Mouse (Mus musculus) limb, embryonic 14.5 days (tissue): Measurements from ENCODE around the gene Selenof. TPM values are rescaled to one million over a fixed set of nuclear protein-coding genes. Genes with fewer than 3 reads are reported as not detected.

Source experiments
- ATAC-seq: fragments of 200-750 bp; cut with Nextera tagmentation; 2 replicates; pipeline ENCODE4 v1.8.0; 2017; ENCODE audit warnings: low read depth, moderate number of reproducible peaks, moderate TSS enrichment; ENCODE audit not compliant: low FRiP score
- DNase-seq: peaks from one replicate; pipeline ENCODE4 v3.0.0-alpha.2; 2015; ENCODE audit warnings: low spot score
- H3K27ac ChIP-seq: fragments of 300-500 bp; sonication (generic); replicated peaks from 2 replicates; pipeline ENCODE4 v1.5.1; 2014; ENCODE audit warnings: low read depth, mild to moderate bottlenecking, low read length, moderate library complexity, mixed read lengths
- H3K27me3 ChIP-seq: fragments of 300-500 bp; sonication (generic); 2 replicates; pipeline ENCODE4 v1.6.1; 2014; ENCODE audit warnings: low read length, mixed read lengths; ENCODE audit not compliant: control insufficient read depth, insufficient read depth
- H3K36me3 ChIP-seq: fragments of 300-500 bp; sonication (generic); 2 replicates; pipeline ENCODE4 v1.6.1; 2014; ENCODE audit warnings: mild to moderate bottlenecking, low read length, moderate library complexity, mixed read lengths; ENCODE audit not compliant: control insufficient read depth, insufficient read depth
- H3K4me1 ChIP-seq: fragments of 300-500 bp; sonication (generic); 2 replicates; pipeline ENCODE4 v1.6.1; 2014; ENCODE audit warnings: antibody characterized with exemption, low read length, mixed read lengths; ENCODE audit not compliant: control insufficient read depth, insufficient read depth
- H3K4me2 ChIP-seq: fragments of 300-500 bp; sonication (generic); replicated peaks from 2 replicates; pipeline ENCODE4 v1.6.1; 2014; ENCODE audit warnings: low read depth, mild to moderate bottlenecking, low read length, moderate library complexity; ENCODE audit not compliant: severe bottlenecking
- H3K4me3 ChIP-seq: fragments of 300-500 bp; sonication (generic); replicated peaks from 2 replicates; pipeline ENCODE4 v1.5.1; 2014; ENCODE audit warnings: low read length
- H3K9ac ChIP-seq: fragments of 300-500 bp; sonication (generic); 2 replicates; pipeline ENCODE4 v1.6.1; 2014; ENCODE audit warnings: mild to moderate bottlenecking, low read depth, low read length, moderate library complexity; ENCODE audit not compliant: severe bottlenecking
- H3K9me3 ChIP-seq: fragments of 300-500 bp; sonication (generic); 2 replicates; pipeline ENCODE4 v1.6.1; 2016; ENCODE audit warnings: low read length; ENCODE audit not compliant: control insufficient read depth
- POLR2A ChIP-seq: fragments of 200-500 bp; IDR thresholded peaks from 2 replicates; pipeline ENCODE4 v1.8.0; 2012; ENCODE audit warnings: inconsistent platforms, mild to moderate bottlenecking, moderate library complexity, borderline replicate concordance; ENCODE audit not compliant: insufficient read depth, insufficient read length; ENCODE audit errors: extremely low read depth
- WGBS: fragments of 180-500 bp; shearing (Covaris S2); extraction: QIAGEN DNeasy Blood & Tissue Kit; methylation state at CpG from one replicate; pipeline ENCODE4 v1.1.7; 2014; 5-methylcytosine and 5-hydroxymethylcytosine counted together
- polyA plus RNA-seq, 2 experiments: library from polyadenylated mRNA; depleted of rRNA in 1 of 2; stranded (reverse) in 1 of 2; unstranded in 1 of 2; fragments of >200 nt; fragmentation: Nextera tagmentation in 1 of 2; extraction: Ambion mirVana in 1 of 2; gene quantifications; 2 replicates each; pipeline versions ENCODE4 v1.2.1 to v1.2.3; 2012 to 2014

Gene Selenof
- polyA plus RNA-seq, 2 experiments: 424 to 555 TPM

- peaks cover 11% of the 10 kb centered on the region for H3K4me1 ChIP-seq
- ATAC-seq (no peak), DNase-seq (no peak)
- H3K9me3 ChIP-seq: no peaks in the 10 kb centered on the region
- no peak overlapping the region for H3K9ac ChIP-seq
- no peak overlapping the region for H3K4me3 ChIP-seq
- no peak overlapping the region for H3K27ac ChIP-seq
- H3K4me2 ChIP-seq: no peak overlapping the region
- no peaks in the 10 kb centered on the region for H3K27me3 ChIP-seq
- WGBS: 93% methylated on average over 3 of the region's 3 CpGs
- TF ChIP-seq POLR2A: no peak
- peaks cover 52% of the 10 kb centered on the region for H3K36me3 ChIP-seq
These were observed 11.7 kb downstream of the Selenof start for GRCm38 (mm10) chr3:144581842-144582241.

- no peak for TF ChIP-seq POLR2A
- H3K4me2 ChIP-seq: no peak overlapping the region
- peaks cover 53% of the 10 kb centered on the region for H3K36me3 ChIP-seq
- no peak overlapping the region for H3K27ac ChIP-seq
- ATAC-seq (no peak), DNase-seq (no peak)
- peaks cover 11% of the 10 kb centered on the region for H3K4me1 ChIP-seq
- WGBS: 95% methylated on average over 4 of the region's 4 CpGs
- H3K27me3 ChIP-seq: no peaks in the 10 kb centered on the region
- H3K4me3 ChIP-seq: no peak overlapping the region
- H3K9ac ChIP-seq: no peak overlapping the region
- no peaks in the 10 kb centered on the region for H3K9me3 ChIP-seq
These were observed 12.2 kb downstream of the Selenof start for GRCm38 (mm10) chr3:144582306-144582705.

GRCm38 (mm10) chr3:144583789-144584188 is 13.7 kb downstream of the Selenof start:
- no peaks in the 10 kb centered on the region for H3K9me3 ChIP-seq
- H3K27ac ChIP-seq: no peak overlapping the region
- H3K4me2 ChIP-seq: no peak overlapping the region
- H3K4me1 ChIP-seq: peaks cover 11% of the 10 kb centered on the region; the same call in 1 of the 2 replicates
- no peak for DNase-seq
- no peak overlapping the region for H3K4me3 ChIP-seq
- ATAC-seq: no peak
- TF ChIP-seq POLR2A: no peak
- no peaks in the 10 kb centered on the region for H3K27me3 ChIP-seq
- no peak overlapping the region for H3K9ac ChIP-seq
- 83% methylated on average over 5 of the region's 5 CpGs for whole genome bisulfite sequencing
- peaks cover 44% of the 10 kb centered on the region for H3K36me3 ChIP-seq

DNA sequence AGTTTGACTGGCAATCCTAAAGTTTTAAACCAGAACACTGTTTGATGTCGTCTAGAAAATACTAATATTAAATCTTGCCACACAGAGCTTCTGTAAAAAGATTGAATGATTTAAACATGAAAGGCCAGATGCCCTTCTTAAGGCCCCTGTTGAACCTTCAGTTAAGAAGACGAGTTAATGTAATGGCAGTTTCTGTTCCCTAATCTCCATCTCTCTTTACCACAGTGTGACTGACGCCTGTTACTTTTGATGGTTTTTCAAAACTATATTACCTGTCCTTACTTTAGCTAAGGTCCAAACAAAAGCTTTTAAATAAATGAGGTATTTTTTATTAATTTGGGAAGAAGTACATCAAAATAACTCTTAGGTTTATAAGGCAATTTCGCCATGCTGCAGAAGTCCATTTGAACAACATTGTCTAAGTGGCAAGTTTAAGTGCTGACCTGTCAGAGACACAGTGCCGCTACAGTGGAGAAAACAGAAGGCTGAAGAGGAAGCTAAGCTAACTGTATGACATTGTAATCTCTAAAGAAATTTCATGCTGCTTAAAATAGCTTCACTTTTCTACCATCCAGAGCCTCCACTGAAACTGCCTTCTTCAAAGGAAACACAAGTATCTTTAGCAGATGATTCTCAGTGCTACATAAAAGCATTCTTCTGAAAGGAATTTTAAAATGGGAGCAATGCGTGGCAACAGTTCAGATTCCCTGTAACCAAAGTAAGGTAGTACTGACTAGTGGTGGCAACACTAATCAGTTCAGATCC is 14.9 kb downstream of the Selenof start:
- ATAC-seq: 0 out of 2 replicates have a peak, but pooled peaks have one; percentile 35
- Histone ChIP-seq H3K4me1 (peaks cover 11% of the 10 kb centered on the region; the same call in 1 of the 2 replicates), H3K9ac (no peak overlapping the region), H3K4me3 (no peak overlapping the region), H3K27ac (no peak overlapping the region), H3K27me3 (no peaks in the 10 kb centered on the region), H3K4me2 (no peak overlapping the region), H3K9me3 (no peaks in the 10 kb centered on the region), H3K36me3 (peaks cover 42% of the 10 kb centered on the region)
- peak; percentile 20 for DNase-seq
- no peak for TF ChIP-seq POLR2A
- 80% methylated on average over 6 of the region's 6 CpGs for WGBS

GRCm38 (mm10) chr3:144586731-144587130 is 16.6 kb downstream of the Selenof start:
- TF ChIP-seq POLR2A: no peak
- Histone ChIP-seq H3K27me3 (no peaks in the 10 kb centered on the region), H3K9me3 (no peaks in the 10 kb centered on the region), H3K4me1 (peaks cover 11% of the 10 kb centered on the region; the same call in 1 of the 2 replicates), H3K4me2 (no peak overlapping the region), H3K9ac (no peak overlapping the region), H3K36me3 (peaks cover 44% of the 10 kb centered on the region), H3K27ac (peak overlapping the region; percentile 54), H3K4me3 (no peak overlapping the region)
- DNase-seq: no peak
- no peak for ATAC-seq
- WGBS: 84% methylated on average over 7 of the region's 7 CpGs
